Mouse (Mus musculus) forebrain, embryonic 14.5 days (tissue): ENCODE results near the gene Stoml1. TPM values are rescaled to one million over a fixed set of nuclear protein-coding genes. Genes with fewer than 3 reads are reported as not detected.
A peak's percentile ranks its signal among the peaks of the same experiment; 100 is the strongest.

Experiments
- ATAC-seq: fragments of 200-750 bp; cut with Nextera tagmentation; 2 replicates; pipeline ENCODE4 v1.8.0; 2017; ENCODE audit warnings: mild to moderate bottlenecking, moderate library complexity
- DNase-seq: peaks from one replicate; pipeline ENCODE4 v3.0.0-alpha.2; 2015; ENCODE audit warnings: low spot score
- H3K27ac ChIP-seq: fragments of 300-500 bp; sonication (generic); 2 replicates; pipeline ENCODE4 v1.5.1; 2014; ENCODE audit warnings: low read depth, mild to moderate bottlenecking, control low read depth, low read length, moderate library complexity
- H3K27me3 ChIP-seq: fragments of 300-500 bp; sonication (generic); replicated peaks from 2 replicates; pipeline ENCODE4 v1.6.1; 2014; ENCODE audit warnings: low read length, control low read depth, mixed read lengths; ENCODE audit not compliant: control insufficient read depth, insufficient read depth
- H3K36me3 ChIP-seq: fragments of 300-500 bp; sonication (generic); 2 replicates; pipeline ENCODE4 v1.6.1; 2014; ENCODE audit warnings: low read length, control low read depth; ENCODE audit not compliant: control insufficient read depth, insufficient read depth
- H3K4me1 ChIP-seq: fragments of 300-500 bp; sonication (generic); 2 replicates; pipeline ENCODE4 v1.6.1; 2014; ENCODE audit warnings: antibody characterized with exemption, low read length, control low read depth; ENCODE audit not compliant: control insufficient read depth, insufficient read depth
- H3K4me2 ChIP-seq: fragments of 300-500 bp; sonication (generic); 2 replicates; pipeline ENCODE4 v1.6.1; 2014; ENCODE audit warnings: mild to moderate bottlenecking, control low read depth, low read length
- H3K4me3 ChIP-seq: fragments of 300-500 bp; sonication (generic); 2 replicates; pipeline ENCODE4 v1.5.1; 2014; ENCODE audit warnings: low read depth, low read length, control low read depth
- H3K9ac ChIP-seq: fragments of 300-500 bp; sonication (generic); 2 replicates; pipeline ENCODE4 v1.6.1; 2014; ENCODE audit warnings: mild to moderate bottlenecking, low read length, control low read depth, moderate library complexity
- H3K9me3 ChIP-seq: fragments of 300-500 bp; sonication (generic); replicated peaks from 2 replicates; pipeline ENCODE4 v1.6.1; 2016; ENCODE audit warnings: low read length, control low read depth, mixed read lengths; ENCODE audit not compliant: control insufficient read depth
- WGBS: fragments of 180-500 bp; shearing (Covaris S2); extraction: QIAGEN DNeasy Blood & Tissue Kit; methylation state at CpG from one replicate; pipeline ENCODE4 v1.1.7; 2014; 5-methylcytosine and 5-hydroxymethylcytosine counted together
- polyA plus RNA-seq: library from polyadenylated mRNA; unstranded; fragments of >200 nt; fragmentation: Nextera tagmentation; extraction: Ambion mirVana; gene quantifications from 2 replicates; pipeline ENCODE4 v1.2.1, GENCODE M21; 2014

Gene Stoml1
- polyA plus RNA-seq, 1 experiment from 2014 or later, result 75.1 TPM

DNA sequence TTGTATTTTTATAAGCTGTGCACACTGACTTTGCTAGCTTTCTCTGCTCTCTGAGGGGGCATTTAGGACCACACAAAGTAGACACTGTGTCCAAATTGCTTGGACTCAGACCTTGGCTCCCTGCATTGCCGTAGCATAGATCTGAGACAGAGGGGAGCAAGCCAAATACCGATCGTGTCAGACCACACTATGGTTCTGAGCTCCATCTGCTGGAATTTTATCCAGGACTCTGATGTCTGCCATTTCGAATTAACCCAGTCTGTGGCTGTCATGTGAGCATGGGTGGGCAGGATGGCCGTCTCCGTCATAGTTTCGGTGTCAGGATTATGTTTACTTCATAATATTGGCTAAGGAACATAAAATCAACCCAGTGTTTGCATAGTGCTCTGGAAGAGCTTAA is 30.5 kb downstream of the Stoml1 start:
- no peak for DNase-seq
- WGBS, result 79% methylated on average over 7 of the region's 7 CpGs

DNA sequence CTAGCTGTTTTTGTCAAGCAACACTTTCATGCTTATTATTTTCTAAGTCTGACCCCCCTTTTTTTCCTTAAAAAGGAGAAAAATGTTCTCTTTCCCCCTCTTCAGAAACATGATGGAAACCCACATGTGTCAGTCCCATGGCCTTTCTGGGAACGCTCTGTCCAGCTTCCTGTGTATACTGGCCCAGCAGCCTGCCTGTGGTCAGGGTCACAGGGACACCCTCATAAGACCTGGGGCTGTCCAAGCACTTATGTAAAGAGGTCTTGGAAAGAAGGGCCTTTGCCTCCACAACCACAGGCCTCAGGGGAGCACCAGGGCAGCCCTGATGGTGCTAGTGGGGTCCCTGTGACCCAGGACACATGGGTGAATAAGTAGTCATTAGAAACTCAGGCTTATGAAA is 36.1 kb downstream of the Stoml1 start:
- Histone ChIP-seq H3K4me3 (no peak overlapping the region), H3K36me3 (no peaks in the 10 kb centered on the region), H3K9ac (no peak overlapping the region), H3K4me2 (no peak overlapping the region), H3K9me3 (no peaks in the 10 kb centered on the region), H3K27me3 (no peaks in the 10 kb centered on the region), H3K4me1 (no peaks in the 10 kb centered on the region), H3K27ac (no peak overlapping the region)
- DNase-seq (no peak), ATAC-seq (no peak)
- 90% methylated on average over 1 of the region's 1 CpGs for WGBS

More for the DNA sequence above, 30.5 kb downstream of the Stoml1 start:
- Histone ChIP-seq H3K27ac (no peak overlapping the region), H3K9ac (no peak overlapping the region), H3K9me3 (no peaks in the 10 kb centered on the region), H3K36me3 (no peaks in the 10 kb centered on the region), H3K4me3 (no peak overlapping the region), H3K4me1 (no peaks in the 10 kb centered on the region), H3K4me2 (no peak overlapping the region), H3K27me3 (no peaks in the 10 kb centered on the region)
- no peak for ATAC-seq

DNA sequence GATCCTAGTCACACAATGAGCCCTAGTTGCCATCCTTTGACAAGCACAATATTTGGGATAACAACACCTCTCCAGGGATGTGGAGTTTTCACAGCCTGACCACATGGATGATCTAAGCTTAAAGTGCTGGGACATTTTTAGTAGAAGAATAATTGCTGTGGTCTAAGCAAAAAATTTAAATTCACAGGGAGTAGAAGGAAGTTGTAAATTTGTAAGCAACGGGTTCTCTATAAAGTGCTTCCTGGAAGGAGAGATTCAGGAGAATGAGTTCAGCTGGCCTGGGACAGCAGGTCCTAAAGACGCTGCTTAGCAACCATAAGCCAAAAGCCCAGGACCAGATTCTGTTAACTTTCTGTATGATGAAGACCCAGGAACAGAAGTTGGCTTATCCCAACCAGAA is 36.9 kb downstream of the Stoml1 start:
- Histone ChIP-seq H3K4me2 (no peak overlapping the region), H3K9ac (no peak overlapping the region), H3K27me3 (no peaks in the 10 kb centered on the region), H3K4me3 (no peak overlapping the region), H3K9me3 (no peaks in the 10 kb centered on the region), H3K27ac (no peak overlapping the region), H3K36me3 (no peaks in the 10 kb centered on the region), H3K4me1 (no peaks in the 10 kb centered on the region)
- ATAC-seq, result no peak
- 88% methylated on average over 2 of the region's 2 CpGs for WGBS
- no peak for DNase-seq

DNA sequence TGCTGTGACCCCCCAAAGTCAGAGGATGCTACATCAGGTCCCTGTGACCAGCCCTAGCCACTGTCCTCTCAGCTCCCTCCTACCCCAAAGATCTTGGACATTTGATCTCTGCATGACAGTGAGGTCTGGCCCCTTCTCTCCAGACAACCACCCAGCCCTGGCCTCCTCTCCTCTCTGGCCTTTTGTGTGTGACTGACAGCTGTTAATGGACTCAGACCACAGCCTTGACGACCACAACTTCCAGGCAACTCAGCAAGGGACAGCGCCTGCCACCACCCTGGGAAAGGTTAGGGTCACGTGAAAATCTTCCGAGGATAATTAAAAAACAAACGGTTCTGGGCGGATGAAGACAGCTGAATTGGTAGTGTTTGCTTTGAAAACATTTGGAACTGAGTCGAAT is 41.6 kb downstream of the Stoml1 start:
- Histone ChIP-seq H3K4me1 (0 out of 2 replicates have a peak, but pooled peaks cover 3% of the 10 kb centered on the region), H3K4me2 (no peak overlapping the region), H3K9ac (no peak overlapping the region), H3K36me3 (no peaks in the 10 kb centered on the region), H3K27me3 (no peaks in the 10 kb centered on the region), H3K27ac (no peak overlapping the region), H3K4me3 (no peak overlapping the region), H3K9me3 (no peaks in the 10 kb centered on the region)
- no peak for ATAC-seq
- no peak for DNase-seq
- 72% methylated on average over 7 of the region's 7 CpGs for WGBS

DNA sequence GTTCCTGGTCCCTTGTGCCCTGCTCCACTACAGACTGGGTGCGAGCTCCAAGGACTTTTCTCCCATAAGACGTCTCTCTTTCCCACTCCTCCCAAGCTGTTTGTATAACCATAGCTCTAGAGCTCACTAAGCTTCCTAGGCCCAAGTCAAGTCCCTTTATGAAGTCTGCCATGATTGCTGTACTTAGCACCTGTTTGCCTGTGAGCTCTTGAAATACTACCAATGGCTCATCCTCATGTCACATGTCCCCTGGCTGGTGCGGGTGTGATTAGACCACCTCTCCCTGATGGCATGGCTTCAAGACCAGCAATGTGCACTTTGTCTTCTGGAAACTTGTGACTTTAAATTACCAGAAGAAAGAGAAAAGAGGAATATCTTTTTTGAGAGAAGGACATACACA is 42.4 kb downstream of the Stoml1 start:
- ATAC-seq (no peak), DNase-seq (no peak)
- no peaks in the 10 kb centered on the region for H3K27me3 ChIP-seq
- 0 out of 2 replicates have a peak, but pooled peaks cover 3% of the 10 kb centered on the region for H3K4me1 ChIP-seq
- no peak overlapping the region for H3K4me2 ChIP-seq
- no peak overlapping the region for H3K4me3 ChIP-seq
- H3K27ac ChIP-seq, result no peak overlapping the region
- 86% methylated on average over 3 of the region's 3 CpGs for WGBS
- no peaks in the 10 kb centered on the region for H3K9me3 ChIP-seq
- no peaks in the 10 kb centered on the region for H3K36me3 ChIP-seq
- no peak overlapping the region for H3K9ac ChIP-seq

DNA sequence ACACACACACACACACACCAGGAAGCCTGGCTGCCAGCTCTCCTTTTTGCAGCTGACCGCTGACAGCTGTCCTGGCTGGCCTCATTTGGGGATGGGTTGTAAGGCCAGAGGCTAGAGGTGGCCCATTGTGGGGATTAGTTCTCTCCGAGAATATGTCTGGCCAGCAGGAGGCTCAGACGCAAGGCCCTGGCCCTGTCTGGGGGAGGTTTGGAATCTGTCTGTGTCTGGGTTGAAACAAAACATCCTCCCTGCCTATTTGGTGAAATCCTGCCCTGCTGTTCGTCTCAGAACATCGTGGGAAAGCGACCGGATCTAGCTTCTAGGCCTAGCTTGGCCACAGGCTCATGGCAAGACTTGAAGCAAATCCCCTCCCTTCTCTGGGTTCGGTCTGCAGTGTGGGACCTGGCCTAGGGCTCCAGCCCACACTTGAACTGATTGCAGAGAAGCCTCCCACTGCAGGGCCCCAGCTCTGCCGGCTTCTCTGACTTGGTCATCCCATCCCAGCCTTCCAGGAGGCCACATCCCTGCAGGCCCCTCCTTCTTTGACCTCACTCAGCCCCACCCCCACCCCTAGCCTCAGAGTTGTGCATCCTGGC is 42.9 kb downstream of the Stoml1 start:
- 0 out of 2 replicates have a peak, but pooled peaks cover 3% of the 10 kb centered on the region for H3K4me1 ChIP-seq
- no peaks in the 10 kb centered on the region for H3K36me3 ChIP-seq
- H3K27me3 ChIP-seq, result no peaks in the 10 kb centered on the region
- ATAC-seq, result no peak
- H3K27ac ChIP-seq, result peak overlapping the region; percentile 14; the same call in 1 of the 2 replicates
- no peak overlapping the region for H3K9ac ChIP-seq
- no peak overlapping the region for H3K4me3 ChIP-seq
- H3K9me3 ChIP-seq, result no peaks in the 10 kb centered on the region
- WGBS, result 21% methylated on average over 9 of the region's 9 CpGs
- DNase-seq, result no peak
- no peak overlapping the region for H3K4me2 ChIP-seq

DNA sequence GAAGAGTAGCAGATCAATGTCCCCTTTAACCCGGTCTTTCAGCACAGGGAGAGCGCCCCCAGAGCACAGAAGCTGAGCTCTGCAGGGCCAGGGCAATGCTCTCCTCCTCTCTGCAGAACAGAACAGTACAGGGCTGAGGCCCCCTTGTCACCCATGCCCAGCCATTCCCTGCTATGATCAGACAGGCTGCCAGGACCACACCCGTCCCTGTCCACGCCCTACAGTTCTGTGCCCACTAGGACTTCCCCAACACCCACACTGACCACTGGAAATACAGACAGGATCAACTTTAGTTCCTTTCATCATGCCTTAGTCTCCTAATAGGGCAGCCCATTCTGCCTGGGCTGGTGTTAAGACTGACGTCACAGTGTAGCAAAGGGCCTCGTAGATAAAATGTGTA is 44.1 kb downstream of the Stoml1 start:
- Histone ChIP-seq H3K4me1 (0 out of 2 replicates have a peak, but pooled peaks cover 3% of the 10 kb centered on the region), H3K9ac (no peak overlapping the region), H3K4me3 (no peak overlapping the region), H3K36me3 (no peaks in the 10 kb centered on the region), H3K27ac (no peak overlapping the region), H3K4me2 (no peak overlapping the region), H3K27me3 (no peaks in the 10 kb centered on the region), H3K9me3 (no peaks in the 10 kb centered on the region)
- 96% methylated on average over 6 of the region's 6 CpGs for WGBS
- no peak for DNase-seq
- ATAC-seq, result no peak

DNA sequence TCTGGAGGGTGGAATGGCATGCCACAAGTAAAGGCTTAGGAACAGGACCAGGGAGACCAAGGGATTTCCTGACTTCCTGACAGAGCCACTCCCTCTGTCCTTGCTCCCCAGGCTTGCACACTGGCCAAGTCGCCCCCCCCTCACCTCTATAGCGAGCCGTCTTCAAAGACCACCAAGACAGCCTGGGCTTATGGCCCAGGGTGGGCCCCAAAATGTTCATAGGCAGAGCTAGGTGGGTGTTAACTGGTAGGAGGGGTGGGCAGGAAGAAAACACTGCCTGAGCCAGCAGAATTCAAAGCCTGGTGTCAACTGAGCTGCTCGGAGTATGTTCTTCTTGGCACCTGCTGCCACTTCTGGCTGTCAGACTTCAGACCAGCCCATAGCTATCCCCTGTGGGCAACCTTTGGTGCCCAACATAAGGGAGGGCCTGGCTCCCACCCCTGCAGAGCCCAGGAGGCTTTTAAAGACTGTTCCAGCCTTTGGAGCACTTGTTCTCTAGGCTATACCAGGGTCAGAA is 45.1 kb downstream of the Stoml1 start:
- Histone ChIP-seq H3K4me1 (0 out of 2 replicates have a peak, but pooled peaks cover 3% of the 10 kb centered on the region), H3K36me3 (no peaks in the 10 kb centered on the region), H3K27ac (no peak overlapping the region), H3K9ac (no peak overlapping the region), H3K27me3 (no peaks in the 10 kb centered on the region), H3K4me2 (no peak overlapping the region), H3K4me3 (no peak overlapping the region), H3K9me3 (no peaks in the 10 kb centered on the region)
- DNase-seq (no peak), ATAC-seq (no peak)
- WGBS, result 56% methylated on average over 4 of the region's 4 CpGs

DNA sequence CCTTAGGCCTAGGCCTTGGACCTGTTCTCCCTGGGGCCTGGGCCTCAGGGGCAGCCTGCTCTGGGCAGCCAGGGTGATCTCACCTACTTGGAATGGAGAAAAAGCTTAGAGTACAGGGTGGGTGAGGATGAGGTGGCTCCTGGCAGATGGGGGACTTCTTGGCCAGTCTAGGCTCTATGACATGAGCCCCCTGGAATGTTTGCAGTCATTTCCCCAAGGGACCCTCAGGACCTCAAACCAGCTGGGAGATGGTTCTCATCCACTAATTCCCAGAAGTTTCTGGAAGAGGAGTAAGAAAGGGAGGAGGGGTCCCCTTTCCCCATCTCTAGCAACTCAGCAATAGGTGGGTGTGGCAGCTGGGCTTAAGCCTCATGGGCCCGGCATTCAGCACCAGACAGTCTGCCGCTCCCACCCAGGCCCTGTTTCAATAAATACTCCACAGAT is 46.4 kb downstream of the Stoml1 start:
- Histone ChIP-seq H3K4me3 (no peak overlapping the region), H3K27ac (no peak overlapping the region), H3K9me3 (no peaks in the 10 kb centered on the region), H3K27me3 (no peaks in the 10 kb centered on the region), H3K9ac (no peak overlapping the region), H3K4me1 (0 out of 2 replicates have a peak, but pooled peaks cover 3% of the 10 kb centered on the region), H3K36me3 (no peaks in the 10 kb centered on the region), H3K4me2 (no peak overlapping the region)
- WGBS, result 55% methylated on average over 2 of the region's 2 CpGs
- ATAC-seq (no peak), DNase-seq (no peak)
